Mouse (Mus musculus) liver, embryonic 11.5 days (tissue): ENCODE data around the gene Plbd1. TPM values are rescaled to one million over a fixed set of nuclear protein-coding genes. Genes with fewer than 3 reads are reported as not detected.
A peak's percentile ranks its signal among the peaks of the same experiment; 100 is the strongest.

Experiments
- ATAC-seq: fragments of 200-750 bp; cut with Nextera tagmentation; replicated peaks from 2 replicates; pipeline ENCODE4 v1.8.0; 2017; ENCODE audit warnings: moderate number of reproducible peaks, mild to moderate bottlenecking, moderate TSS enrichment, moderate library complexity; ENCODE audit not compliant: low FRiP score
- DNase-seq: peaks from one replicate; pipeline ENCODE4 v3.0.0-alpha.2; 2017; ENCODE audit warnings: low spot score
- H3K27ac ChIP-seq: fragments of 300-500 bp; sonication (generic); 2 replicates; pipeline ENCODE4 v1.5.1; 2014; ENCODE audit warnings: mild to moderate bottlenecking, low read depth, low read length, control low read depth
- H3K27me3 ChIP-seq: fragments of 300-500 bp; sonication (generic); replicated peaks from 2 replicates; pipeline ENCODE4 v1.6.1; 2014; ENCODE audit warnings: low read length, mixed read lengths; ENCODE audit not compliant: control insufficient read depth, insufficient read depth
- H3K36me3 ChIP-seq: fragments of 300-500 bp; sonication (generic); 2 replicates; pipeline ENCODE4 v1.6.1; 2014; ENCODE audit warnings: mild to moderate bottlenecking, low read length, moderate library complexity, mixed read lengths; ENCODE audit not compliant: control insufficient read depth, insufficient read depth
- H3K4me1 ChIP-seq: fragments of 300-500 bp; sonication (generic); replicated peaks from 2 replicates; pipeline ENCODE4 v1.6.1; 2014; ENCODE audit warnings: low read length, mixed read lengths; ENCODE audit not compliant: control insufficient read depth, insufficient read depth
- H3K4me2 ChIP-seq: fragments of 300-500 bp; sonication (generic); 2 replicates; pipeline ENCODE4 v1.6.1; 2014; ENCODE audit warnings: mild to moderate bottlenecking, control low read depth, moderate library complexity
- H3K4me3 ChIP-seq: fragments of 300-500 bp; sonication (generic); 2 replicates; pipeline ENCODE4 v1.5.1; 2014; ENCODE audit warnings: low read depth, low read length, control low read depth
- H3K9ac ChIP-seq: fragments of 300-500 bp; sonication (generic); 2 replicates; pipeline ENCODE4 v1.6.1; 2014; ENCODE audit warnings: low read depth, low read length, control low read depth
- H3K9me3 ChIP-seq: fragments of 300-500 bp; sonication (generic); 2 replicates; pipeline ENCODE4 v1.6.1; 2016; ENCODE audit warnings: low read length, inconsistent platforms, mixed read lengths; ENCODE audit not compliant: control insufficient read depth
- WGBS: fragments of 180-500 bp; shearing (Covaris S2); extraction: QIAGEN DNeasy Blood & Tissue Kit; methylation state at CpG from one replicate; pipeline ENCODE4 v1.1.7; 2014; 5-methylcytosine and 5-hydroxymethylcytosine counted together
- polyA plus RNA-seq: library from polyadenylated mRNA; unstranded; fragments of >200 nt; fragmentation: Nextera tagmentation; extraction: Ambion mirVana; gene quantifications from 2 replicates; pipeline ENCODE4 v1.2.1, GENCODE M21; 2014

The Plbd1 gene
- polyA plus RNA-seq, 1 experiment from 2014 or later: 0.86 TPM

- ATAC-seq (no peak; the same call in 1 of the 2 replicates), DNase-seq (no peak)
- Histone ChIP-seq H3K9ac (no peak overlapping the region), H3K27ac (no peak overlapping the region), H3K9me3 (no peaks in the 10 kb centered on the region), H3K4me1 (no peaks in the 10 kb centered on the region), H3K4me3 (no peak overlapping the region), H3K4me2 (no peak overlapping the region), H3K36me3 (no peaks in the 10 kb centered on the region), H3K27me3 (no peaks in the 10 kb centered on the region)
- WGBS: 57% methylated on average over 11 of the region's 11 CpGs
Measured at GRCm38 (mm10) chr6:136683410-136684334, 21.9 kb upstream of the Plbd1 start.

- Histone ChIP-seq H3K27ac (no peak overlapping the region), H3K4me2 (no peak overlapping the region), H3K36me3 (no peaks in the 10 kb centered on the region), H3K9me3 (no peaks in the 10 kb centered on the region), H3K9ac (no peak overlapping the region), H3K4me1 (no peaks in the 10 kb centered on the region), H3K4me3 (no peak overlapping the region), H3K27me3 (no peaks in the 10 kb centered on the region)
- ATAC-seq (no peak), DNase-seq (no peak)
- 20% methylated on average over 2 of the region's 2 CpGs for WGBS
Measured at GRCm38 (mm10) chr6:136679381-136679780, 17.7 kb upstream of the Plbd1 start.

- H3K9ac ChIP-seq: no peak overlapping the region
- H3K27me3 ChIP-seq: no peaks in the 10 kb centered on the region
- no peak for ATAC-seq
- H3K4me2 ChIP-seq: no peak overlapping the region
- DNase-seq: no peak
- H3K4me3 ChIP-seq: no peak overlapping the region
- 86% methylated on average over 6 of the region's 6 CpGs for WGBS
- H3K4me1 ChIP-seq: no peaks in the 10 kb centered on the region
- H3K9me3 ChIP-seq: no peaks in the 10 kb centered on the region
- no peak overlapping the region for H3K27ac ChIP-seq
- no peaks in the 10 kb centered on the region for H3K36me3 ChIP-seq
Measured at GRCm38 (mm10) chr6:136674935-136675334, 13.2 kb upstream of the Plbd1 start.

- Histone ChIP-seq H3K9ac (no peak overlapping the region), H3K9me3 (no peaks in the 10 kb centered on the region), H3K4me2 (no peak overlapping the region), H3K36me3 (no peaks in the 10 kb centered on the region), H3K27me3 (no peaks in the 10 kb centered on the region), H3K27ac (no peak overlapping the region), H3K4me3 (no peak overlapping the region), H3K4me1 (no peaks in the 10 kb centered on the region)
- 0 out of 2 replicates have a peak, but pooled peaks have one; percentile 20 for ATAC-seq
- no peak for DNase-seq
- 48% methylated on average over 7 of the region's 7 CpGs for WGBS
Measured at GRCm38 (mm10) chr6:136672467-136672866, 10.7 kb upstream of the Plbd1 start.

- no peak overlapping the region for H3K4me2 ChIP-seq
- H3K9ac ChIP-seq: no peak overlapping the region
- no peak overlapping the region for H3K4me3 ChIP-seq
- no peaks in the 10 kb centered on the region for H3K9me3 ChIP-seq
- no peaks in the 10 kb centered on the region for H3K27me3 ChIP-seq
- ATAC-seq (no peak), DNase-seq (no peak)
- 57% methylated on average over 5 of the region's 5 CpGs for WGBS
- no peak overlapping the region for H3K27ac ChIP-seq
- no peaks in the 10 kb centered on the region for H3K36me3 ChIP-seq
- H3K4me1 ChIP-seq: no peaks in the 10 kb centered on the region
Measured at GRCm38 (mm10) chr6:136669274-136669673, 7.5 kb upstream of the Plbd1 start.

GRCm38 (mm10) chr6:136668266-136668986 lies 6.7 kb upstream of the Plbd1 start:
- H3K27ac ChIP-seq: no peak overlapping the region
- H3K4me2 ChIP-seq: no peak overlapping the region
- 50% methylated on average over 14 of the region's 14 CpGs for WGBS
- no peak overlapping the region for H3K4me3 ChIP-seq
- no peaks in the 10 kb centered on the region for H3K9me3 ChIP-seq
- H3K4me1 ChIP-seq: no peaks in the 10 kb centered on the region
- H3K9ac ChIP-seq: no peak overlapping the region
- DNase-seq: no peak
- no peak for ATAC-seq
- H3K27me3 ChIP-seq: 0 out of 2 replicates have a peak, but pooled peaks cover 5% of the 10 kb centered on the region
- H3K36me3 ChIP-seq: no peaks in the 10 kb centered on the region

GRCm38 (mm10) chr6:136662063-136662462 lies 335 bp upstream of the Plbd1 start:
- H3K9me3 ChIP-seq: no peaks in the 10 kb centered on the region
- H3K4me3 ChIP-seq: peak overlapping the region; percentile 25
- H3K9ac ChIP-seq: no peak overlapping the region
- ATAC-seq (no peak), DNase-seq (no peak)
- H3K27ac ChIP-seq: no peak overlapping the region
- H3K36me3 ChIP-seq: no peaks in the 10 kb centered on the region
- 21% methylated on average over 11 of the region's 11 CpGs for WGBS
- H3K27me3 ChIP-seq: peaks cover 36% of the 10 kb centered on the region
- H3K4me2 ChIP-seq: peak overlapping the region; percentile 65
- H3K4me1 ChIP-seq: 0 out of 2 replicates have a peak, but pooled peaks cover 3% of the 10 kb centered on the region

- 0 out of 2 replicates have a peak, but pooled peaks cover 3% of the 10 kb centered on the region for H3K4me1 ChIP-seq
- DNase-seq: no peak
- ATAC-seq: no peak
- H3K9me3 ChIP-seq: no peaks in the 10 kb centered on the region
- no peaks in the 10 kb centered on the region for H3K36me3 ChIP-seq
- no peak overlapping the region for H3K9ac ChIP-seq
- 19% methylated on average over 34 of the region's 34 CpGs for WGBS
- H3K4me2 ChIP-seq: peak overlapping the region; percentile 65
- no peak overlapping the region for H3K27ac ChIP-seq
- peak overlapping the region; percentile 25 for H3K4me3 ChIP-seq
- H3K27me3 ChIP-seq: peaks cover 36% of the 10 kb centered on the region
Measured at GRCm38 (mm10) chr6:136660831-136661705, 660 bp downstream of the Plbd1 start.
